Comparison of ENCODE assay signal across 8 mouse cellular contexts in genomic region chr17:75128337-75128935, GRCm38 (mm10).
DNase-seq lines count a peak whose midpoint lies in the region; TF ChIP-seq lines count a peak whose summit lies in the region.

No protein-coding gene starts in this region.

- WGBS in small intestine, adult 2 months, result 38% methylated on average over 8 of the region's 8 CpGs

- H3K36me3 ChIP-seq in small intestine, adult 2 months (ENCODE audit: control insufficient read depth, insufficient read depth, low read length), result no peaks in the 10 kb centered on the region

- H3K27ac ChIP-seq in left cerebral cortex, adult 2 months, result no peak overlapping the region
- H3K27ac ChIP-seq in small intestine, adult 2 months (ENCODE audit: insufficient read depth, low read depth, low read length), result peak overlapping the region; percentile 61; the same call in 1 of the 2 replicates

- no peaks in the 10 kb centered on the region for H3K27me3 ChIP-seq in small intestine, adult 2 months (ENCODE audit: control insufficient read depth, insufficient read depth, low read length)

- no peak for DNase-seq in left cerebral cortex, adult 2 months (ENCODE audit: extremely low spot score in 1 of 2, low spot score in 2 of 2)
- no peak for DNase-seq in left cerebral cortex, adult 8-10 months (ENCODE audit: low spot score in 2 of 2)
- DNase-seq in MEL-GATA-1-ER (ENCODE audit: extremely low read depth, low read depth), result peak; percentile 9
- peak; percentile 48 for DNase-seq in forelimb bud, embryonic 11.5 days (ENCODE audit: low read depth, low spot score)
- DNase-seq in kidney, postnatal 25 days, result peak; percentile 42 to 59
- DNase-seq in T-cell, adult 2 months (ENCODE audit: low spot score), result no peak
- DNase-seq in c-Kit-positive CD71-positive TER-119-positive erythroid progenitor cells, embryonic 14.5 days (ENCODE audit: low spot score), result no peak

- TF ChIP-seq POLR2A in small intestine, adult 2 months (IDR thresholded peaks at IDR 0.05; ENCODE audit: low read depth, low read length), result no peak

- peak; percentile 37 for TF ChIP-seq CTCF in left cerebral cortex, adult 2 months (IDR thresholded peaks at IDR 0.05)
- TF ChIP-seq CTCF in small intestine, adult 2 months (IDR thresholded peaks at IDR 0.05; ENCODE audit: extremely low read depth, insufficient read length, insufficient replicate concordance, low read depth, low read length), result no peak

- H3K4me1 ChIP-seq in small intestine, adult 2 months (ENCODE audit: control insufficient read depth, insufficient read depth, insufficient read length, low read length), result no peaks in the 10 kb centered on the region

- H3K4me3 ChIP-seq in left cerebral cortex, adult 2 months, result no peak overlapping the region
- no peak overlapping the region for H3K4me3 ChIP-seq in small intestine, adult 2 months (ENCODE audit: low read depth, low read length)

- intact Hi-C loops in left cerebral cortex, adult 2 months (cut with DNase I), result no loop called here

Comparison
In these comparisons a context has a peak if more than half of its experiments do, and no peak if none do; other contexts are left out.
1. DNase-seq: peak in MEL-GATA-1-ER (single experiment), forelimb bud, embryonic 11.5 days (single experiment) and kidney, postnatal 25 days (2 of 2); none in left cerebral cortex, adult 2 months (0 of 2), left cerebral cortex, adult 8-10 months (0 of 2), T-cell, adult 2 months (single experiment) and c-Kit-positive CD71-positive TER-119-positive erythroid progenitor cells, embryonic 14.5 days (single experiment).